Mouse (Mus musculus): ENCODE data around the gene Cnksr2.

GRCm38 (mm10) chrX:158043844-158044140 is 698 bp upstream of the Cnksr2 start:
- TF ChIP-seq CTCF (IDR thresholded peaks at IDR 0.05; ENCODE audit: low read depth) (no peak), EP300 (IDR thresholded peaks at IDR 0.05; ENCODE audit: low read depth) (no peak)
